Mouse (Mus musculus): ENCODE data around the gene Stox2.

- TF ChIP-seq CTCF (conservative IDR thresholded peaks at IDR 0.05; ENCODE audit: insufficient read depth, insufficient read length, low read depth, low read length) (no peak), POLR2A (IDR thresholded peaks at IDR 0.05; ENCODE audit: low read depth, low read length) (no peak)
Measured at GRCm38 (mm10) chr8:47288866-47289541, 157.2 kb downstream of the Stox2 start.
